Mouse (Mus musculus) left cerebral cortex, postnatal 4 days (tissue): ENCODE data around the gene Ccdc39. TPM values are rescaled to one million over a fixed set of nuclear protein-coding genes. Genes with fewer than 3 reads are reported as not detected.
A peak's percentile ranks its signal among the peaks of the same experiment; 100 is the strongest.

ENCODE experiments used
- DNase-seq: peaks from one replicate; pipeline ENCODE4 v3.0.0-alpha.2; 2022
- intact Hi-C: fragments of 180-260 bp; cut with DNase I; formaldehyde crosslinking; loops from one replicate; pipeline ENCODE4 v1.15.1; 2025
- total RNA-seq, 2 experiments: library from RNA; stranded (reverse); gene quantifications; 2 replicates each; pipeline ENCODE4 v1.2.3; 2021

The Ccdc39 gene
- total RNA-seq, 2 experiments from 2014 or later: 36.2 to 42.2 TPM

DNA sequence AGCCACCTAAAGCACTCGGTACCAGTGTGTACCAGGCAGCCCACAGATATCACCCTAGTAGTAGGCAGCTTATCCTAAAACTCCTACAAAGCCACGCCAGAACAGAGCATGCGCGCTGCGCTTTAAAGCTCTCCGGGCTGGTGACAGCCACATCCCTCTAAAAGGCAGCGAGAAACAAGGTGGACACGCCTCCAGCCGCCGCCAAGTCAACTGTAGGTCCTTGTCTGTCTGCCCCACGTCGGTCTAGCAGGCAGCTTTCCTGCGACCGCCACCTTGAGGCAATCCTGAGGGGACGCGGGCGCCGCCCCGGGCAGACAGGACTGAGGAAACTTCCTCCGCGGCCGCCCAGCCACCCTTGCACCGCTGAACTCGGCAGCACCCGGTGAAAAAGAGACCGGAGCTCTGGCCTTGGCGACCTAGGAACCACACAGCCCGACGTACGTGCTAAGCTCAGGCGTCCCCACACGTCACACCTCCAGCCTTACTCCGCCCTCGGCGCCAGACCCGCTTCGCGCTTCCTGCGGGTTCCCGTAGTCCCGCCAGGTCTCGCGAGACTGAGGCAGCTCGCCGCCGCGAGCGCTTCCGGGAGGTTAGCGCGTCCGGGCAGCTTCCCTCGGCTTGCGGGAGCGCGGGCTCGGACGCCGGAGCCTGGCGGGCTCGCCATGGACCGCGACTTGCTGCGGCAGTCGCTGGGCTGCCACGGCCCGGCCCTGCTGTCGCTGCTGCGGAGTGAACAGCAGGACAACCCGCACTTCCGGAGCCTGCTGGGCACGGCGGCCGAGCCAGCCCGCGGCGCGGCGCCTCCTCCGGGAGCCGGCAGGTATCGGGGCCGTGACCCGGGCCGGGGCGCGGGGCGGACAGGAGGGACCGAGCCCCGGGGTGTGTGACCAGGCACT is 44.2 kb downstream of the Ccdc39 start, which contains the start of gene Ttc14:
Gene Ttc14, plus strand, starts transcription at position 216 of the 896 bp plus-strand sequence.
- peak; percentile 98 for DNase-seq
- intact Hi-C loops: loop anchor here (10.0 kb wide), 2 partner anchors 755 to 1065 kb away; partner anchors contain the start of genes Mrpl47 and Ndufb5

DNA sequence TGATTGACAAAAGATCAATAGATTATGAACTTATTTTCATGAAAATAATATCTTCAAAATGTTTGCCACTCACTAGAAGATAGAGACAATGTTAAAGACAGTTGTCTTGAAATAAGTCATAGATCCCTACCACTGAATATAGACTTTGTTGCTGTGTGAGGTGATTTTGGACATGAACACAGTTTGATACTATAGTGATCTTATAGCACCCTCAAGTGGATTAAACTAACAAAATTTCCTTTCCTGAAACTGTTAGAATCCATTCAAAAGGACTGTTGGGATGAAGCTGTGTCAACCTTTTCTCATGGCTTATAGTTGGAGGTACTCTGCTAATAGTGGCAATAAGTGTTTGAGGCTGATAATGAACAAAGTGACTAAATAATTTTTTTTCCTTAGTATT is 53.1 kb downstream of the Ccdc39 start:
- no peak for DNase-seq
- intact Hi-C loops: loop anchor here (10.0 kb wide), 1 partner anchor 746 kb away; no protein-coding TSS in a partner anchor

Other genes with a start within 250 kb of the Ccdc39 start
- gene Ttc14, start 44.5 kb downstream of the Ccdc39 start, total RNA-seq: 10 to 100 TPM; 68.1 to 68.9 TPM
- 10 to 100 TPM; 73.8 to 84.8 TPM for gene Fxr1, start 175.6 kb upstream of the Ccdc39 start, total RNA-seq
- gene Dnajc19, start 237.0 kb upstream of the Ccdc39 start, total RNA-seq: 10 to 100 TPM; 64.0 to 71.9 TPM